Mouse (Mus musculus): ENCODE results near the gene Zfp961.

GRCm38 (mm10) chr8:71960483-71960882 lies 9.6 kb downstream of the Zfp961 start:
- TF ChIP-seq EP300 (IDR thresholded peaks at IDR 0.05; ENCODE audit: low read depth) (no peak), CTCF (IDR thresholded peaks at IDR 0.05; ENCODE audit: low read depth) (no peak)

Data from liver, embryonic 14.5 days (tissue).